Mouse (Mus musculus) spleen, postnatal 36 days (tissue): ENCODE measurements around the gene Mapt.

Experiments
- DNase-seq, 2 experiments: peaks; one replicate each; pipeline ENCODE4 v3.0.0; 2022; ENCODE audit warnings: low spot score in 2 of 2, mixed read lengths in 1 of 2

Mapt gene

DNA sequence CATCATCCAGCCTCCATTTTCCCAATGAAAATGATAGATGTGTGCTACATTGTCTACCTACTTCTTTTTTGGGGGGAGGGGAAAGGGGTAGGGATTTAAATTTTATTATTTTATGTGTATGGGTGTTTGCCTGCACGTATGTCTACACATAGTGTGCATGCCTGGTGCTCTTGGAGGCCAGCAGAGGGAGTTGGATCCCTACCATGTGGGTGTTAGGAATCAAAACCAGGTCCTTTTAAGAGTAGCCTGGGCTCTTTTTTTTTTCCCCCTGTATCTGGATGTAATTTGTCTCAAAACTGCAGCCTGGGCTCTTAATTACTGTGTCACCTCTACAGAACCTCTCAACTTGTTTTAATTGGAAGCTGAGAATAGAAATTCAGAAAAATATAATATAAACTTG, 148.4 kb downstream of the Mapt start:
- peak in 1 of 2 experiments; percentile 4 for DNase-seq
